Mouse (Mus musculus): ENCODE measurements around the gene Nptxr. TPM values are rescaled to one million over a fixed set of nuclear protein-coding genes. Genes with fewer than 3 reads are reported as not detected.

Nptxr gene
- 19.2 and 24.7 TPM in 2 replicates for polyA plus RNA-seq (2015; fragmentation: Nextera tagmentation; extraction: Ambion mirVana)

GRCm38 (mm10) chr15:79804352-79805071 is at the start of gene Nptxr:
Nptxr (minus strand) TSS chr15:79804766.
- no peaks in the 10 kb centered on the region for H3K9me3 ChIP-seq (ENCODE audit: control insufficient read depth, low read length)
- H3K27me3 ChIP-seq (replicated peaks; ENCODE audit: control insufficient read depth, insufficient read depth, low read length): peaks cover 36% of the 10 kb centered on the region

GRCm38 (mm10) chr15:79850143-79850542 is 45.6 kb upstream of the Nptxr start:
- Histone ChIP-seq H3K9ac (replicated peaks; ENCODE audit: low read depth, low read length) (no peak overlapping the region), H3K4me2 (ENCODE audit: low read length) (no peak overlapping the region), H3K4me3 (replicated peaks; ENCODE audit: low read length) (no peak overlapping the region), H3K27me3 (replicated peaks; ENCODE audit: control insufficient read depth, insufficient read depth, low read length) (no peaks in the 10 kb centered on the region), H3K9me3 (ENCODE audit: control insufficient read depth, low read length) (no peaks in the 10 kb centered on the region), H3K36me3 (ENCODE audit: control insufficient read depth, insufficient read depth) (no peaks in the 10 kb centered on the region), H3K4me1 (replicated peaks; ENCODE audit: control insufficient read depth, insufficient read depth, low read length) (no peaks in the 10 kb centered on the region), H3K27ac (ENCODE audit: low read length) (no peak overlapping the region)
- 94% methylated on average over 2 of the region's 2 CpGs for WGBS
- no peak for ATAC-seq

More at GRCm38 (mm10) chr15:79804352-79805071, at the start of gene Nptxr:
- peak within 1 kb of the TSS; percentile 66 for H3K4me3 ChIP-seq (replicated peaks; ENCODE audit: low read length)
- ATAC-seq: peak; percentile 85
- WGBS: under 1% methylated on average over 80 of the region's 91 CpGs
- no peaks in the 10 kb centered on the region for H3K36me3 ChIP-seq (ENCODE audit: control insufficient read depth, insufficient read depth)
- peak within 1 kb of the TSS; percentile 71 for H3K9ac ChIP-seq (replicated peaks; ENCODE audit: low read depth, low read length)
- H3K27ac ChIP-seq (ENCODE audit: low read length): peak within 1 kb of the TSS; percentile 47; the same call in 1 of the 2 replicates
- H3K4me2 ChIP-seq (ENCODE audit: low read length): peak within 1 kb of the TSS; percentile 76
- H3K4me1 ChIP-seq (replicated peaks; ENCODE audit: control insufficient read depth, insufficient read depth, low read length): peaks cover 17% of the 10 kb centered on the region

GRCm38 (mm10) chr15:79847100-79847499 is 42.5 kb upstream of the Nptxr start:
- Histone ChIP-seq H3K9ac (replicated peaks; ENCODE audit: low read depth, low read length) (0 out of 2 replicates have a peak overlapping the region, but pooled peaks have one; percentile 10), H3K27me3 (replicated peaks; ENCODE audit: control insufficient read depth, insufficient read depth, low read length) (no peaks in the 10 kb centered on the region), H3K4me3 (replicated peaks; ENCODE audit: low read length) (no peak overlapping the region), H3K4me1 (replicated peaks; ENCODE audit: control insufficient read depth, insufficient read depth, low read length) (no peaks in the 10 kb centered on the region), H3K4me2 (ENCODE audit: low read length) (no peak overlapping the region), H3K27ac (ENCODE audit: low read length) (no peak overlapping the region), H3K9me3 (ENCODE audit: control insufficient read depth, low read length) (no peaks in the 10 kb centered on the region), H3K36me3 (ENCODE audit: control insufficient read depth, insufficient read depth) (no peaks in the 10 kb centered on the region)
- no peak for ATAC-seq
- 17% methylated on average over 5 of the region's 5 CpGs for WGBS

- H3K4me1 ChIP-seq (replicated peaks; ENCODE audit: control insufficient read depth, insufficient read depth, low read length): no peaks in the 10 kb centered on the region
- no peaks in the 10 kb centered on the region for H3K9me3 ChIP-seq (ENCODE audit: control insufficient read depth, low read length)
- no peak overlapping the region for H3K27ac ChIP-seq (ENCODE audit: low read length)
- no peaks in the 10 kb centered on the region for H3K36me3 ChIP-seq (ENCODE audit: control insufficient read depth, insufficient read depth)
- H3K9ac ChIP-seq (replicated peaks; ENCODE audit: low read depth, low read length): no peak overlapping the region
- H3K27me3 ChIP-seq (replicated peaks; ENCODE audit: control insufficient read depth, insufficient read depth, low read length): no peaks in the 10 kb centered on the region
- no peak overlapping the region for H3K4me3 ChIP-seq (replicated peaks; ENCODE audit: low read length)
- 73% methylated on average over 4 of the region's 4 CpGs for WGBS
- ATAC-seq: no peak
- H3K4me2 ChIP-seq (ENCODE audit: low read length): no peak overlapping the region
Measured at GRCm38 (mm10) chr15:79845986-79846385, 41.4 kb upstream of the Nptxr start.

- ATAC-seq: no peak
- 86% methylated on average over 3 of the region's 3 CpGs for WGBS
Measured at GRCm38 (mm10) chr15:79842985-79843384, 38.4 kb upstream of the Nptxr start.

GRCm38 (mm10) chr15:79840281-79840680 is 35.7 kb upstream of the Nptxr start:
- H3K36me3 ChIP-seq (ENCODE audit: control insufficient read depth, insufficient read depth): no peaks in the 10 kb centered on the region
- 73% methylated on average over 2 of the region's 2 CpGs for WGBS
- H3K9me3 ChIP-seq (ENCODE audit: control insufficient read depth, low read length): no peaks in the 10 kb centered on the region
- H3K4me1 ChIP-seq (replicated peaks; ENCODE audit: control insufficient read depth, insufficient read depth, low read length): peaks cover 4% of the 10 kb centered on the region
- no peak overlapping the region for H3K4me2 ChIP-seq (ENCODE audit: low read length)
- H3K9ac ChIP-seq (replicated peaks; ENCODE audit: low read depth, low read length): no peak overlapping the region
- H3K27me3 ChIP-seq (replicated peaks; ENCODE audit: control insufficient read depth, insufficient read depth, low read length): no peaks in the 10 kb centered on the region
- H3K27ac ChIP-seq (ENCODE audit: low read length): no peak overlapping the region
- no peak for ATAC-seq
- H3K4me3 ChIP-seq (replicated peaks; ENCODE audit: low read length): no peak overlapping the region

More at GRCm38 (mm10) chr15:79842985-79843384, 38.4 kb upstream of the Nptxr start:
- Histone ChIP-seq H3K36me3 (ENCODE audit: control insufficient read depth, insufficient read depth) (no peaks in the 10 kb centered on the region), H3K4me2 (ENCODE audit: low read length) (no peak overlapping the region), H3K27me3 (replicated peaks; ENCODE audit: control insufficient read depth, insufficient read depth, low read length) (no peaks in the 10 kb centered on the region), H3K4me1 (replicated peaks; ENCODE audit: control insufficient read depth, insufficient read depth, low read length) (no peaks in the 10 kb centered on the region), H3K9me3 (ENCODE audit: control insufficient read depth, low read length) (no peaks in the 10 kb centered on the region), H3K4me3 (replicated peaks; ENCODE audit: low read length) (no peak overlapping the region), H3K27ac (ENCODE audit: low read length) (no peak overlapping the region), H3K9ac (replicated peaks; ENCODE audit: low read depth, low read length) (no peak overlapping the region)

- H3K4me1 ChIP-seq (replicated peaks; ENCODE audit: control insufficient read depth, insufficient read depth, low read length): peaks cover 34% of the 10 kb centered on the region
- H3K36me3 ChIP-seq (ENCODE audit: control insufficient read depth, insufficient read depth): no peaks in the 10 kb centered on the region
- no peaks in the 10 kb centered on the region for H3K9me3 ChIP-seq (ENCODE audit: control insufficient read depth, low read length)
- H3K4me3 ChIP-seq (replicated peaks; ENCODE audit: low read length): peak overlapping the region; percentile 83
- no peaks in the 10 kb centered on the region for H3K27me3 ChIP-seq (replicated peaks; ENCODE audit: control insufficient read depth, insufficient read depth, low read length)
- H3K4me2 ChIP-seq (ENCODE audit: low read length): peak overlapping the region; percentile 63
- ATAC-seq: no peak
- H3K27ac ChIP-seq (ENCODE audit: low read length): peak overlapping the region; percentile 97
- H3K9ac ChIP-seq (replicated peaks; ENCODE audit: low read depth, low read length): peak overlapping the region; percentile 95
- WGBS: 47% methylated on average over 9 of the region's 9 CpGs
Measured at GRCm38 (mm10) chr15:79834881-79835260, 30.3 kb upstream of the Nptxr start.

- under 1% methylated on average over 57 of the region's 58 CpGs for WGBS
- H3K27ac ChIP-seq (ENCODE audit: low read length): peak within 1 kb of the TSS; percentile 97
- no peaks in the 10 kb centered on the region for H3K9me3 ChIP-seq (ENCODE audit: control insufficient read depth, low read length)
- no peaks in the 10 kb centered on the region for H3K36me3 ChIP-seq (ENCODE audit: control insufficient read depth, insufficient read depth)
- ATAC-seq: peak; percentile 93
- peaks cover 34% of the 10 kb centered on the region for H3K4me1 ChIP-seq (replicated peaks; ENCODE audit: control insufficient read depth, insufficient read depth, low read length)
- peak within 1 kb of the TSS; percentile 76 for H3K4me2 ChIP-seq (ENCODE audit: low read length)
- peak within 1 kb of the TSS; percentile 83 for H3K4me3 ChIP-seq (replicated peaks; ENCODE audit: low read length)
- H3K27me3 ChIP-seq (replicated peaks; ENCODE audit: control insufficient read depth, insufficient read depth, low read length): no peaks in the 10 kb centered on the region
- H3K9ac ChIP-seq (replicated peaks; ENCODE audit: low read depth, low read length): peak within 1 kb of the TSS; percentile 95
Measured at GRCm38 (mm10) chr15:79834130-79834880, 29.7 kb upstream of the Nptxr start, which contains the start of the genes Npcd and Cbx6. Npcd (minus strand) TSS chr15:79834237. Cbx6 (minus strand) TSS chr15:79834688.
